Mouse (Mus musculus) myocyte (in vitro differentiated cells): Measurements from ENCODE around the gene Zbtb39. TPM values are rescaled to one million over a fixed set of nuclear protein-coding genes. Genes with fewer than 3 reads are reported as not detected.

Source experiments
- H3K27me3 ChIP-seq: one replicate; pipeline ENCODE4 v1.6.1; 2011; ENCODE audit not compliant: control insufficient read depth, insufficient read depth, insufficient read length
- H3K36me3 ChIP-seq: one replicate; pipeline ENCODE4 v1.6.1; 2011; ENCODE audit not compliant: control insufficient read depth, insufficient read depth
- H3K4me2 ChIP-seq: one replicate; pipeline ENCODE4 v1.6.1; 2011; ENCODE audit warnings: low read depth, control low read depth
- H3K4me3 ChIP-seq: one replicate; pipeline ENCODE4 v1.5.1; 2011; ENCODE audit warnings: mild to moderate bottlenecking, control low read depth, moderate library complexity
- H3K79me2 ChIP-seq: one replicate; pipeline ENCODE4 v1.6.1; 2011; ENCODE audit not compliant: control insufficient read depth, insufficient read depth
- H3ac ChIP-seq: one replicate; pipeline ENCODE4 v1.6.1; 2011; ENCODE audit not compliant: control insufficient read depth, insufficient read length
- CEBPB ChIP-seq: IDR thresholded peaks from 2 replicates; pipeline ENCODE4 v1.6.1; 2011; ENCODE audit warnings: mild to moderate bottlenecking, moderate library complexity; ENCODE audit not compliant: poor library complexity, insufficient read depth, severe bottlenecking
- E2F4 ChIP-seq: IDR thresholded peaks from one replicate; pipeline ENCODE4 v1.6.1; 2011; ENCODE audit warnings: mild to moderate bottlenecking, control low read depth, moderate library complexity; ENCODE audit not compliant: insufficient read depth
- MAX ChIP-seq: IDR thresholded peaks from one replicate; pipeline ENCODE4 v1.6.1; 2011; ENCODE audit warnings: low read depth, mild to moderate bottlenecking, control low read depth
- MYOD1 ChIP-seq, 3 experiments: IDR thresholded peaks; one replicate each; pipeline ENCODE4 v1.6.1; 2011; ENCODE audit warnings: control low read depth in 2 of 3, low read depth in 2 of 3, mild to moderate bottlenecking in 2 of 3, moderate library complexity in 1 of 3; ENCODE audit not compliant: insufficient read length in 2 of 3, control insufficient read depth in 1 of 3
- MYOG ChIP-seq, 3 experiments: IDR thresholded peaks; one replicate each; pipeline ENCODE4 v1.6.1; 2011; ENCODE audit warnings: control low read depth in 2 of 3, low read depth in 2 of 3, mild to moderate bottlenecking in 2 of 3; ENCODE audit not compliant: insufficient read length in 2 of 3, control insufficient read depth in 1 of 3, insufficient read depth in 1 of 3
- POLR2A ChIP-seq: IDR thresholded peaks from one replicate; pipeline ENCODE4 v1.6.1; 2011; ENCODE audit warnings: low read depth, mild to moderate bottlenecking, control low read depth, moderate library complexity; ENCODE audit not compliant: insufficient read length
- POLR2AphosphoS2 ChIP-seq: IDR thresholded peaks from one replicate; pipeline ENCODE4 v1.6.1; 2011; ENCODE audit warnings: low read depth, control low read depth; ENCODE audit not compliant: insufficient read length
- REST ChIP-seq: IDR thresholded peaks from one replicate; pipeline ENCODE4 v1.6.1; 2011; ENCODE audit warnings: mild to moderate bottlenecking, control low read depth, moderate library complexity; ENCODE audit not compliant: insufficient read depth, insufficient read length
- SRF ChIP-seq: IDR thresholded peaks from one replicate; pipeline ENCODE4 v1.6.1; 2011; ENCODE audit warnings: low read depth; ENCODE audit not compliant: control insufficient read depth, insufficient read length
- TCF12 ChIP-seq: IDR thresholded peaks from one replicate; pipeline ENCODE4 v1.6.1; 2011; ENCODE audit warnings: mild to moderate bottlenecking, control low read depth; ENCODE audit not compliant: poor library complexity, insufficient read depth, severe bottlenecking
- TCF3 ChIP-seq: IDR thresholded peaks from one replicate; pipeline ENCODE4 v1.6.1; 2011; ENCODE audit warnings: low read depth, control low read depth; ENCODE audit not compliant: insufficient read length
- USF1 ChIP-seq: IDR thresholded peaks from one replicate; pipeline ENCODE4 v1.6.1; 2011; ENCODE audit warnings: low read depth, mild to moderate bottlenecking, control low read depth, moderate library complexity
- polyA plus RNA-seq: library from polyadenylated mRNA; unstranded; fragments of >200 nt; fragmentation: generic; extraction: Trizol; gene quantifications from one replicate; pipeline ENCODE4 v1.2.1, GENCODE M21; 2012; ENCODE audit warnings: missing spikeins

Zbtb39 gene
- polyA plus RNA-seq, 1 experiment = 3.2 TPM

DNA sequence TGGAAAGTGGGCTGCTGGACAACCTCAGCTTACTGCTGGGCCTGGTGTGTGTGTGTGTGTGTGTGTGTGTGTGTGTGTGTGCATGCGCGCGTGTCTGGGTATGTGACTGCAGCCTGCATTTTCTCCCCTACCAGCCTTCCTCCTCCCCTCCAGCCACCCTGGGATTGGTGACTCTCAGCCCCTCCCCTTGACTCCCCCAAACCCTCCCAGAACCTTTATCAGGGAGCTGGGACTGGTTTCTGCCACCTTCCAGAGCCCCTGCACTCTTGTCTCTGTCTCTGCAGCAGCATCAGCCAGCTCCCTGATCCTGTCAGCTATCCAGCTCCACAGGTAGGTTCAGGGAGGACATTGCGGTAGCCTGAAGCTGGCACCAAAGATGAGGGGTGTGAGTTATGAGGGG, 14.2 kb upstream of the Zbtb39 start:
- TF ChIP-seq MAX (no peak), TCF12 (no peak), TCF3 (no peak), POLR2A (no peak), USF1 (no peak), SRF (no peak), CEBPB (no peak), MYOD1 (IDR thresholded peaks at IDR 0.05; ENCODE audit: control insufficient read depth in 1 of 3, insufficient read length in 2 of 3, low read depth in 2 of 3) (no peak), E2F4 (no peak), POLR2AphosphoS2 (no peak), MYOG (IDR thresholded peaks at IDR 0.05; ENCODE audit: control insufficient read depth in 1 of 3, insufficient read depth in 1 of 3, insufficient read length in 2 of 3, low read depth in 2 of 3) (no peak), REST (no peak)

DNA sequence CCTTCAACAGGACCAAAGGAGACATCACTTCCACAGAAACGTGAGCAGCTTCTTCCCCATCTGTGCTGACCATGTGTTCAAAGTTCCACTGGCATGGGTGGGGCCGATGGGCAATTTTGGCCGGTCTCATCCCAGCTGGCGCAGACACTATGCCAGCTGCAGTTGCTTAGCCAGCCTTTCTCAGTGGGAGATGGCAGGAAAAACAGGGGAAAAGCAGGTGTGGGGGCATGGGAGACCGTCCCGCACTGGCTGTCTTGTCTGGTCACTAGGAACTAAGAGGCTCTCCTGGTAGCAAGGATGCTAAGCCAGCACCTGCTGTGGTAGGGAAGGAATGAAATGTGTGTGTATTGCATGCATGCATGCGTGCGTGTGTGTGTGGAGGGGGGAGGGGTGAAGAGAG, 10.9 kb upstream of the Zbtb39 start:
- no peak overlapping the region for H3ac ChIP-seq
- TF ChIP-seq TCF3 (peak; percentile 86), MYOG (IDR thresholded peaks at IDR 0.05; ENCODE audit: control insufficient read depth in 1 of 3, insufficient read depth in 1 of 3, insufficient read length in 2 of 3, low read depth in 2 of 3) (peak; percentile 83 to 97 (median 91)), REST (no peak), POLR2A (no peak), MYOD1 (IDR thresholded peaks at IDR 0.05; ENCODE audit: control insufficient read depth in 1 of 3, insufficient read length in 2 of 3, low read depth in 2 of 3) (peak; percentile 34 to 87 (median 84)), USF1 (no peak), SRF (no peak), POLR2AphosphoS2 (no peak), MAX (no peak), TCF12 (peak; percentile 73), E2F4 (no peak), CEBPB (no peak)
- H3K27me3 ChIP-seq = peaks cover 42% of the 10 kb centered on the region
- H3K36me3 ChIP-seq = no peaks in the 10 kb centered on the region
- peak overlapping the region; percentile 32 for H3K4me2 ChIP-seq
- H3K79me2 ChIP-seq = no peaks in the 10 kb centered on the region
- H3K4me3 ChIP-seq = no peak overlapping the region

More for the DNA sequence above, 14.2 kb upstream of the Zbtb39 start:
- H3K79me2 ChIP-seq = no peaks in the 10 kb centered on the region
- peaks cover 65% of the 10 kb centered on the region for H3K27me3 ChIP-seq
- no peak overlapping the region for H3K4me2 ChIP-seq
- no peaks in the 10 kb centered on the region for H3K36me3 ChIP-seq
- H3K4me3 ChIP-seq = no peak overlapping the region
- H3ac ChIP-seq = no peak overlapping the region

DNA sequence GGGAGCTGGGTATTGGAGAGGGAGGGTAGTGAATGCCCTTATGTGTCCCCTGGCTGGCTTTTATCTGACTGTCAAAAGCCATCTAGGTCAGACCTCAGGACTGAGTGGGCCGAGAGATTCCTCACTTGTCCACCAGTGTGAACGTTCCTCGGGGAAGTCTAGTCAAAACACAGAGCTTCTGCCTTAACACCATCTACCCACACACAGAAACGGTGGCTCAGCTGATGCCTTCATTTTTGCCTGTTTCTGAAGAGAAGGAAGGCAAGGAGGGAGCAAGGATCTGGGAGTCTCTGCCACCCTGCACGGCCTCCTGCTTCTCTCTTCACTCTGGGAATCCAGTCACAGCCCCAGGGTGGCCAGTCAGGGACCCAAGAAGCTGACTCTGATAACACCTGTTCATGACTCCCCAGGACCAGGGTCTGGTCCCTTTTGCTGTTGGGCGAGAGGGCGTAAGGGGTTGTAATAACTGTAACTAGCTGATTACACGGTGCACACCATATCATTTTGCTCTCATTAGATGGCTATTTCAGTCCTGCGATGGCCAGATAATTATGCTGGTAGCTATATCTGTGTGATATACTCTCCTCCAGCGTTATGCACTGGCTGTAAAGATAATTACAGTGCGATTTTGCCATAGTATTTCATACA, 8.9 kb upstream of the Zbtb39 start:
- Histone ChIP-seq H3K36me3 (no peaks in the 10 kb centered on the region), H3K4me3 (no peak overlapping the region), H3K4me2 (peak overlapping the region; percentile 58), H3ac (no peak overlapping the region), H3K27me3 (peaks cover 47% of the 10 kb centered on the region), H3K79me2 (no peaks in the 10 kb centered on the region)
- TF ChIP-seq CEBPB = no peak
- no peak for TF ChIP-seq SRF
- no peak for TF ChIP-seq POLR2A
- TF ChIP-seq MYOG (IDR thresholded peaks at IDR 0.05; ENCODE audit: control insufficient read depth in 1 of 3, insufficient read depth in 1 of 3, insufficient read length in 2 of 3, low read depth in 2 of 3) = no peak
- no peak for TF ChIP-seq REST
- no peak for TF ChIP-seq MAX

DNA sequence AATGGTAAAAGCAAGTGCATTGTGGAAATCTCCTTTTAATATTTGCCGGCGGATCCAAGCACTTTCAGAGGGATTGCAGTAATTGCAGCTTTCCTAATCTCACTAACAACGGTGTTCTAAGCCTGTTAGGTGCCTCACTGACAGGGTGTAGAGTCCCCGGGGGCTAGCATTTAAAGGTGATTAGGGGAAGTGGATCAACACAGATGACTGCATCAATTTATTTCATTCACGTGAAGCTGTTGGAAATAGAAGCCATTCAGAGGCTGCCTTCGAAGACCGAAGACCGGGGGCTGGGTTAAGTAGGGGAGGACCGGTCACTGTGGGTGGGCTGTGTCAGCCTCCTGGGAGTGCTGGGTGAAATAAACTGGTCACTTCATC, 8.4 kb upstream of the Zbtb39 start:
- Histone ChIP-seq H3K79me2 (no peaks in the 10 kb centered on the region), H3K36me3 (no peaks in the 10 kb centered on the region), H3ac (no peak overlapping the region), H3K27me3 (peaks cover 43% of the 10 kb centered on the region), H3K4me2 (peak overlapping the region; percentile 58), H3K4me3 (no peak overlapping the region)
- TF ChIP-seq MYOD1 (IDR thresholded peaks at IDR 0.05; ENCODE audit: control insufficient read depth in 1 of 3, insufficient read length in 2 of 3, low read depth in 2 of 3) (no peak), MYOG (IDR thresholded peaks at IDR 0.05; ENCODE audit: control insufficient read depth in 1 of 3, insufficient read depth in 1 of 3, insufficient read length in 2 of 3, low read depth in 2 of 3) (no peak), CEBPB (no peak)

DNA sequence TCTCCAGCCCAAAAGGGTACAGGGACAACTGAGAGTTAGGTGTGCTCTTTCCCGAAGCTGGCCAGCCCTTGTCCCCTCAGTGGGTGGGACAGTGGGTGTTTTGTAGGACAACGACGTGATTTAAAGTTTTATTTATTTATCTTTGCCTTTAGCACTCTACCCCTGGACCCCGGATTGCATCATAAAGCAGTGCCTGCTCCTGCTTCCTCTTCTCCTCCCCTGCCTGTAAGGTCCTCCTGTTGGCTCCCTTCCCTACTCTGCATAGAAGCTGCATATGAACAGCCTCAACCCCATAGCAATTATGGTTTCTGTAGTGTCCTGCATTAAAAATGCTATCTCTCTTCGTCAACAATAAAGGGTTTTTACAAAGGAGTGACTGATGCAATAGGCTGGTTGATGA, 7.9 kb upstream of the Zbtb39 start:
- Histone ChIP-seq H3K4me3 (no peak overlapping the region), H3ac (no peak overlapping the region), H3K79me2 (no peaks in the 10 kb centered on the region), H3K27me3 (peaks cover 41% of the 10 kb centered on the region), H3K36me3 (no peaks in the 10 kb centered on the region), H3K4me2 (peak overlapping the region; percentile 58)
- peak; percentile 48; the same call in 1 of the 2 replicates for TF ChIP-seq CEBPB
- no peak for TF ChIP-seq USF1
